Mouse (Mus musculus) forelimb bud, embryonic 11.5 days (tissue): ENCODE measurements around the gene Olfr976.
"Not testable (repeated sequence)": the region's sequence is repeated elsewhere in the genome, so short reads cannot be mapped to it uniquely, and the experiment has no call there.

Experiments used
- DNase-seq: peaks from one replicate; pipeline ENCODE4 v3.0.0-alpha.2; 2012; ENCODE audit warnings: low read depth, low spot score

Olfr976 gene

GRCm38 (mm10) chr9:39961033-39961432 is at the start of gene Olfr976:
TSS of gene Olfr976 (minus strand) at chr9:39961133.
- not testable (repeated sequence) for DNase-seq

GRCm38 (mm10) chr9:40009482-40009881 is 48.5 kb upstream of the Olfr976 start, which contains the start of gene Olfr980:
TSS of gene Olfr980 (minus strand) at chr9:40009582.
- no peak for DNase-seq

GRCm38 (mm10) chr9:40003365-40003764 is 42.4 kb upstream of the Olfr976 start, which contains the start of gene Olfr979:
TSS of gene Olfr979 (minus strand) at chr9:40003465.
- DNase-seq, result no peak

GRCm38 (mm10) chr9:39991813-39992212 is 30.9 kb upstream of the Olfr976 start, which contains the start of gene Olfr978:
TSS of gene Olfr978 (plus strand) at chr9:39992113.
- DNase-seq, result no peak

GRCm38 (mm10) chr9:39976581-39977145 is 15.7 kb upstream of the Olfr976 start:
- DNase-seq, result not testable (repeated sequence)

- DNase-seq, result no peak
Observed at GRCm38 (mm10) chr9:39951946-39952345, 9.0 kb downstream of the Olfr976 start, which contains the start of gene Olfr975. TSS of gene Olfr975 (minus strand) at chr9:39952046.

- no peak for DNase-seq
Observed at GRCm38 (mm10) chr9:39937201-39937600, 23.7 kb downstream of the Olfr976 start, which contains the start of gene Olfr974. TSS of gene Olfr974 (plus strand) at chr9:39937501.

GRCm38 (mm10) chr9:39928837-39929236 is 32.1 kb downstream of the Olfr976 start:
- not testable (repeated sequence) for DNase-seq

GRCm38 (mm10) chr9:39927975-39928836 is 32.7 kb downstream of the Olfr976 start:
- not testable (repeated sequence) for DNase-seq

GRCm38 (mm10) chr9:39909939-39910338 is 51.0 kb downstream of the Olfr976 start:
- DNase-seq, result no peak

- DNase-seq, result no peak
Observed at GRCm38 (mm10) chr9:39907036-39907435, 53.9 kb downstream of the Olfr976 start, which contains the start of gene Olfr229. TSS of gene Olfr229 (plus strand) at chr9:39907336.

- no peak for DNase-seq
Observed at GRCm38 (mm10) chr9:39905106-39905505, 55.8 kb downstream of the Olfr976 start.
